In the genomic region with DNA sequence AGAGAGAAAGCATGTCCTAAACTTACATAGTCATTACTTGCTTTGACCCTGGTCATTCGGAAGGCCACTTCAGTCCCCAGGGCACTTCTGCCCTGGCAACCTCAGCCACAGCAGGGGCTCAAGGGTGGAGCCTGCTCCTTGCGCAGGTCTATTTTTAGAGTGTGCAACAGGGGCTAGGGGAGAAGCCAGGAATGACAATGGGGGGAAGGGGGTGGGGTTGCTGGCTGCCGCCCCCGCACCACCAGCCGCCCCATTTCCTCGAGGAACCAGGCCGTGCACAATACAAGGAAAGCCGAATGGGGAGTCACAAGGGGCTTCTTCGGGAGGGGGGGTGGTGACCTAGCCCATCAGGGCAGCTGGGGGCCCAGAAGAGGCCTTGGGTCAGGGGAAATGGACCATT, we compare ENCODE assay signal across 10 mouse cellular contexts. TPM values are rescaled to one million over a fixed set of nuclear protein-coding genes. Genes with fewer than 3 reads are reported as not detected.
DNase-seq lines count a peak whose midpoint lies in the region; ATAC-seq and TF ChIP-seq lines count a peak whose summit lies in the region.
"Had no signal": no experiment of that assay in that cellular context is flagged by ENCODE, and none has a peak within 500 bp of the region (broad histone marks: within the 10 kb centered on the region; RNA-seq: fewer than 3 reads in every experiment).

No protein-coding gene starts in this region.

- no peaks in the 10 kb centered on the region for H3K27me3 ChIP-seq in lung, embryonic 14.5 days (ENCODE audit: insufficient read depth, low read length)
- no peaks in the 10 kb centered on the region for H3K27me3 ChIP-seq in heart, postnatal 0 days (ENCODE audit: control insufficient read depth, insufficient read depth, low read length)

- peak; percentile 19 for DNase-seq in lung, embryonic 14.5 days
- DNase-seq in lung, adult 2 months, result no peak
- DNase-seq in heart, adult 18-20 months, result peak; percentile 35 to 79
- peak; percentile 52 for DNase-seq in heart, postnatal 0 days (ENCODE audit: low spot score)
- peak; percentile 36 to 57 for DNase-seq in lung, postnatal 4 days
- no peak for DNase-seq in liver
- no peak for DNase-seq in natural killer cell, adult 2 months (ENCODE audit: low spot score in 2 of 2)
- DNase-seq: cerebellum, adult 9-11 months had no signal

- H3K36me3 ChIP-seq in lung, embryonic 14.5 days (ENCODE audit: insufficient read depth), result no peaks in the 10 kb centered on the region
- H3K36me3 ChIP-seq in heart, postnatal 0 days (replicated peaks; ENCODE audit: control insufficient read depth, insufficient read depth, low read length), result no peaks in the 10 kb centered on the region
- H3K36me3 ChIP-seq: liver, embryonic 15.5 days had no signal

- peak; percentile 74; the same call in 1 of the 2 replicates for ATAC-seq in lung, embryonic 14.5 days (ENCODE audit: insufficient read depth)
- peak; percentile 84 for ATAC-seq in heart, postnatal 0 days (ENCODE audit: insufficient read depth, low read depth)

- TF ChIP-seq POLR2A in lung, adult 2 months (IDR thresholded peaks at IDR 0.05; ENCODE audit: borderline replicate concordance, extremely low read depth, low read depth, low read length), result no peak

- no peak overlapping the region for H3K4me3 ChIP-seq in lung, embryonic 14.5 days (ENCODE audit: low read depth, low read length)
- H3K4me3 ChIP-seq in lung, adult 2 months (replicated peaks; ENCODE audit: extremely low read depth, low read depth, low read length), result no peak overlapping the region
- no peak overlapping the region for H3K4me3 ChIP-seq in heart, postnatal 0 days (ENCODE audit: low read depth, low read length)
- H3K4me3 ChIP-seq: liver, embryonic 15.5 days had no signal

- H3K4me2 ChIP-seq in lung, embryonic 14.5 days, result no peak overlapping the region
- H3K4me2 ChIP-seq in heart, postnatal 0 days (ENCODE audit: low read depth, low read length), result no peak overlapping the region
- H3K4me2 ChIP-seq: liver, embryonic 15.5 days had no signal

- no peak for TF ChIP-seq CTCF in lung, embryonic 14.5 days (IDR thresholded peaks at IDR 0.05; ENCODE audit: low read depth)
- no peak for TF ChIP-seq CTCF in lung, adult 2 months (IDR thresholded peaks at IDR 0.05; ENCODE audit: insufficient read depth, low read length)
- no peak for TF ChIP-seq CTCF in heart, postnatal 0 days (IDR thresholded peaks at IDR 0.05; ENCODE audit: low read depth)

- no peaks in the 10 kb centered on the region for H3K4me1 ChIP-seq in lung, embryonic 14.5 days (ENCODE audit: insufficient read depth)
- H3K4me1 ChIP-seq in lung, adult 2 months (ENCODE audit: control insufficient read depth, insufficient read depth, low read length), result no peaks in the 10 kb centered on the region
- 0 out of 2 replicates have a peak, but pooled peaks cover 5% of the 10 kb centered on the region for H3K4me1 ChIP-seq in heart, postnatal 0 days (ENCODE audit: control insufficient read depth, insufficient read depth)

- 49% methylated on average over 9 of the region's 9 CpGs for WGBS in lung, embryonic 14.5 days
- 51% methylated on average over 9 of the region's 9 CpGs for WGBS in lung, adult 2 months
- WGBS in heart, postnatal 0 days, result 29% methylated on average over 9 of the region's 9 CpGs

- H3K9ac ChIP-seq in lung, embryonic 14.5 days, result no peak overlapping the region
- no peak overlapping the region for H3K9ac ChIP-seq in heart, postnatal 0 days (replicated peaks; ENCODE audit: low read depth, low read length)
- H3K9ac ChIP-seq: liver, embryonic 15.5 days had no signal

- H3K27ac ChIP-seq in lung, embryonic 14.5 days (ENCODE audit: low read depth), result peak overlapping the region; percentile 24; the same call in 1 of the 2 replicates
- peak overlapping the region; percentile 74 for H3K27ac ChIP-seq in heart, postnatal 0 days (ENCODE audit: low read depth)
- H3K27ac ChIP-seq: liver, embryonic 15.5 days had no signal

- no peaks in the 10 kb centered on the region for H3K9me3 ChIP-seq in lung, embryonic 14.5 days (ENCODE audit: low read depth, low read length)
- H3K9me3 ChIP-seq in heart, postnatal 0 days (replicated peaks; ENCODE audit: control insufficient read depth, low read length), result no peaks in the 10 kb centered on the region
- H3K9me3 ChIP-seq: liver, embryonic 15.5 days had no signal

- peak; percentile 90 for TF ChIP-seq EP300 in heart, postnatal 0 days (IDR thresholded peaks at IDR 0.05; ENCODE audit: low read depth)

RNA-seq across cellular contexts. Expression of a gene that starts 37.0 kb away (rescaled TPM):
- 97.1 and 98.2 TPM in 2 replicates for polyA plus RNA-seq in lung, embryonic 14.5 days (2014; fragmentation: Nextera tagmentation; extraction: Ambion mirVana)
- 16.5 and 27.3 TPM in 2 replicates for polyA plus RNA-seq in lung, adult 2 months (2012; rRNA removed)
- total RNA-seq in heart, adult 18-20 months (2021), result 10 to 100 TPM; 96.8 to 97.5 TPM
- 89.5 TPM in 2 replicates for total RNA-seq in heart, postnatal 0 days (2014; rRNA removed; ENCODE audit: low replicate concordance)
- polyA plus RNA-seq in heart, postnatal 0 days (2015; fragmentation: Nextera tagmentation; extraction: Ambion mirVana), result 74.4 and 80.7 TPM in 2 replicates

RNA-seq across cellular contexts. Expression of a gene that starts 46.3 kb away (rescaled TPM):
- 9.9 and 11.0 TPM in 2 replicates for polyA plus RNA-seq in lung, embryonic 14.5 days (2014; fragmentation: Nextera tagmentation; extraction: Ambion mirVana)
- 2.4 and 5.5 TPM in 2 replicates for polyA plus RNA-seq in lung, adult 2 months (2012; rRNA removed)
- 10 to 100 TPM; 16.4 to 18.9 TPM for total RNA-seq in heart, adult 18-20 months (2021)
- 32.5 and 36.8 TPM in 2 replicates for total RNA-seq in heart, postnatal 0 days (2014; rRNA removed; ENCODE audit: low replicate concordance)
- polyA plus RNA-seq in heart, postnatal 0 days (2015; fragmentation: Nextera tagmentation; extraction: Ambion mirVana), result 23.0 and 23.2 TPM in 2 replicates
- total RNA-seq: granulocyte monocyte progenitor cell, adult 5-6 weeks had no signal

Comparison
In these comparisons a context has a peak if more than half of its experiments do, and no peak if none do; other contexts are left out.
1. DNase-seq: peak in lung, embryonic 14.5 days (single experiment), heart, adult 18-20 months (2 of 2), heart, postnatal 0 days (single experiment) and lung, postnatal 4 days (2 of 2); none in lung, adult 2 months (single experiment), liver (single experiment) and natural killer cell, adult 2 months (0 of 2).